Mouse (Mus musculus) forebrain, embryonic 11.5 days (tissue): ENCODE results near the gene Acod1. TPM values are rescaled to one million over a fixed set of nuclear protein-coding genes. Genes with fewer than 3 reads are reported as not detected.

Experiments used
- ATAC-seq: fragments of 200-750 bp; cut with Nextera tagmentation; replicated peaks from 2 replicates; pipeline ENCODE4 v1.8.0; 2017; ENCODE audit warnings: moderate TSS enrichment; ENCODE audit not compliant: low FRiP score
- DNase-seq: peaks from one replicate; pipeline ENCODE4 v3.0.0-alpha.2; 2017; ENCODE audit warnings: low spot score
- H3K27ac ChIP-seq: fragments of 300-500 bp; sonication (generic); 2 replicates; pipeline ENCODE4 v1.5.1; 2014; ENCODE audit warnings: low read depth, low read length
- H3K27me3 ChIP-seq: fragments of 300-500 bp; sonication (generic); 2 replicates; pipeline ENCODE4 v1.6.1; 2014; ENCODE audit warnings: mild to moderate bottlenecking, low read length, mixed read lengths; ENCODE audit not compliant: control insufficient read depth, insufficient read depth
- H3K36me3 ChIP-seq: fragments of 300-500 bp; sonication (generic); 2 replicates; pipeline ENCODE4 v1.6.1; 2014; ENCODE audit warnings: mild to moderate bottlenecking, low read length, moderate library complexity, mixed read lengths; ENCODE audit not compliant: control insufficient read depth, insufficient read depth
- H3K4me1 ChIP-seq: fragments of 300-500 bp; sonication (generic); replicated peaks from 2 replicates; pipeline ENCODE4 v1.6.1; 2014; ENCODE audit warnings: low read length, mixed read lengths; ENCODE audit not compliant: control insufficient read depth, insufficient read depth
- H3K4me2 ChIP-seq: fragments of 300-500 bp; sonication (generic); 2 replicates; pipeline ENCODE4 v1.6.1; 2014; ENCODE audit warnings: low read depth, mild to moderate bottlenecking, low read length, moderate library complexity, mixed read lengths; ENCODE audit not compliant: severe bottlenecking
- H3K4me3 ChIP-seq: fragments of 300-500 bp; sonication (generic); 2 replicates; pipeline ENCODE4 v1.5.1; 2014; ENCODE audit warnings: low read depth, low read length
- H3K9ac ChIP-seq: fragments of 300-500 bp; sonication (generic); 2 replicates; pipeline ENCODE4 v1.6.1; 2014; ENCODE audit warnings: low read length
- H3K9me3 ChIP-seq: fragments of 300-500 bp; sonication (generic); 2 replicates; pipeline ENCODE4 v1.6.1; 2016; ENCODE audit warnings: low read length, mixed read lengths; ENCODE audit not compliant: control insufficient read depth
- WGBS: fragments of 180-500 bp; shearing (Covaris S2); extraction: QIAGEN DNeasy Blood & Tissue Kit; methylation state at CpG from one replicate; pipeline ENCODE4 v1.1.7; 2014; 5-methylcytosine and 5-hydroxymethylcytosine counted together
- polyA plus RNA-seq: library from polyadenylated mRNA; unstranded; fragments of >200 nt; fragmentation: Nextera tagmentation; extraction: Ambion mirVana; gene quantifications from 2 replicates; pipeline ENCODE4 v1.2.1, GENCODE M21; 2014

The Acod1 gene
- polyA plus RNA-seq, 1 experiment from 2014 or later = not detected

DNA sequence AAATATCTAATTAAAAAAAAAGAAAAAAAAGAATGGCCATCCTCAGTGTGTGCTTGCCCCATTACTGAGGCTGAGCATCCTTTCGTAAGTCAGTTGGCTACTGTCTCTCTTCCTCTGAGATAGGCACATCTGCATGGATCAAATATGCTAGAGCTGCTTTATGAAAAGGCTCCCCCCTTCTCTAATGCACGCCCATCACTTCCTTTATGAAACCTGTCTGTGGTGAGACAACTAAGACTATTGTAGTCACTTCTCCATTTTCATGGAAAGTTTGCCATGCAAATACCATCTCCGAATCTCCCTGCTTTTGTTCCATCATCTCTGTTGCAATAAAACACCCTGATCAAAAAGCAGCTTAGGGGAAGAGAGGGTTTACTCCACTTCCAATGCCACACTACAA is 9.8 kb upstream of the Acod1 start:
- 86% methylated on average over 3 of the region's 3 CpGs for WGBS
- Histone ChIP-seq H3K4me2 (no peak overlapping the region), H3K27ac (no peak overlapping the region), H3K36me3 (no peaks in the 10 kb centered on the region), H3K4me1 (no peaks in the 10 kb centered on the region), H3K9me3 (no peaks in the 10 kb centered on the region), H3K27me3 (no peaks in the 10 kb centered on the region), H3K4me3 (no peak overlapping the region), H3K9ac (no peak overlapping the region)
- ATAC-seq = no peak
- DNase-seq = no peak

DNA sequence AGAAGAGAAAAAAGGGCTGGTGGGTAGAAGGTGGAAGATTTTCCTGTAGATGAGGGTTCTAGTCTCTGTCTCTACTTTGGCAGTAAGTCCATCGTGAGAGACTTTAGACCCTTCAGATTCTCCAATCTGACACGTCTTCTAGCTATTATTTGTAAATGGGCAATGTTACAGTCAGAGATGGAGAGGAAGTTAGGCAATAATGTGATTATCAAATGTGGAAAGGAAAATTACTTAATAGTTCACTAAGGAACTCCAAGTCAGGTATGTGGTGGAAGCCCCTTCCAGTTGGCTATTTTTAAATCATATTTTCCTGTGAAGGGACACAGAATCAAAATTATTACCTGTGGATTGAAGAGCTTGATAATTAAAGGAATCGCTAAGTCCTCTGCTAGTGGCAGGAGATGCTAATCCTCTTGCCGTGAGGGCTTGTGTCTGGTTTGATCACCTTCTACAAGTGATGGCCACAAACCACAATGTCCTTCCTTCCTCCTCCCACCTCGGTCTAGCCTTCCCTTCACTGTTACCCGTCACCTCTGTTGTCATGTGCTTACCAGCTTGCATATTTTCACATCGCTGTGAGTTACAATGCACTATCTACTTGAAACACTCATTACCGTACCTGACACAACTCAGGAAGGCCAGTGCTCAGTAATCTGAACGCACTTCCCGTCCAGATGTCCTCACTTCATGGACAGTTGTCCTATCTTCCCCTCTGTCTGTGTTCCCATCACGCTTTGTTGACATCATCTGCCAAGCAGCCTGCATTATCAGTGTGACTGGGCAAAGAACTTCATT is 1.7 kb downstream of the Acod1 start:
- H3K27ac ChIP-seq = no peak overlapping the region
- no peak overlapping the region for H3K9ac ChIP-seq
- H3K4me1 ChIP-seq = no peaks in the 10 kb centered on the region
- ATAC-seq (no peak), DNase-seq (no peak)
- WGBS = 88% methylated on average over 11 of the region's 11 CpGs
- H3K4me2 ChIP-seq = no peak overlapping the region
- H3K36me3 ChIP-seq = no peaks in the 10 kb centered on the region
- no peaks in the 10 kb centered on the region for H3K9me3 ChIP-seq
- H3K4me3 ChIP-seq = no peak overlapping the region
- H3K27me3 ChIP-seq = no peaks in the 10 kb centered on the region

DNA sequence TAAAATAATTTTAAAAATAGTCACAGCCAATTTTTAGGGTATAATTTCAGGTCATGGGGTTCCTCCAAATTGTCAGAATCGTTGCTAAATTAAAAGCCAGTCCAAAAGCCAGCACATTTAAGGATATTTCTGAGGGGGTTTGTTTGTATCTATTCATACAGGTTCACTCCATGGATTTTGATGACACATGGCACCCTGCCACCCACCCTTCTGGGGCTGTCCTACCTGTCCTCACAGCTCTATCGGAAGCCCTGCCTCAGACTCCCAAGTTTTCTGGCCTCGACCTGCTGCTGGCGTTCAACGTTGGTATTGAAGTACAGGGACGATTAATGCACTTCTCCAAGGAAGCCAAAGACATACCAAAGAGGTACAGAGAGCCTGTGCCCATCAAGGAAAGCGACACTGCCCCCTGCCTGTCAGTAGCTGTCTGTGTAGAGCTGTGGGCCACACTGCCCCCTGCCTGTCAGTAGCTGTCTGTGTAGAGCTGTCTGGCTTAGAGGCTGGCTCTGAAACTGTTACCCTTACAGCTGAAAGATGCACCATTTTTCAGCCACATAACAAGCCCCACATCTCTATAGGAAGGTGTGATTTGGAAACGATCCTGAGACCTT is 4.5 kb downstream of the Acod1 start:
- Histone ChIP-seq H3K36me3 (no peaks in the 10 kb centered on the region), H3K9ac (no peak overlapping the region), H3K4me2 (no peak overlapping the region), H3K27ac (no peak overlapping the region), H3K9me3 (no peaks in the 10 kb centered on the region), H3K4me3 (no peak overlapping the region), H3K27me3 (no peaks in the 10 kb centered on the region), H3K4me1 (no peaks in the 10 kb centered on the region)
- peak; percentile 83 for DNase-seq
- 38% methylated on average over 8 of the region's 8 CpGs for WGBS
- peak; percentile 93 for ATAC-seq

DNA sequence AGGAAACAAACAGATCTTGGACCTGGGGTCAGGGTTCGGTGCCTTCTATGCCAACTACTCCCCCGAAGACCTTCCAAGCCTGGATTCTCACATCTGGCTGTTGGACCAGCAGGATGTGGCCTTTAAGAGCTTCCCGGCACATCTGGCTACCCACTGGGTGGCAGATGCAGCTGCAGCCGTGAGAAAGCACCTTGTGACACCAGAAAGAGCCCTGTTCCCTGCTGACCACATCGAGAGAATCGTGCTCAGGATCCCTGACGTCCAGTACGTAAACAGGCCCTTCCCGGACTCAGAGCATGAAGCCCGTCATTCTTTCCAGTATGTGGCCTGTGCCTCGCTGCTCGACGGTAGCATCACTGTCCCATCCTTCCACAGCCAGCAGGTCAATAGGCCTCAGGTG is 8.0 kb downstream of the Acod1 start:
- no peak for DNase-seq
- 90% methylated on average over 13 of the region's 13 CpGs for WGBS
- H3K27me3 ChIP-seq = no peaks in the 10 kb centered on the region
- no peaks in the 10 kb centered on the region for H3K9me3 ChIP-seq
- ATAC-seq = no peak
- H3K4me1 ChIP-seq = no peaks in the 10 kb centered on the region
- no peak overlapping the region for H3K4me2 ChIP-seq
- H3K27ac ChIP-seq = no peak overlapping the region
- no peak overlapping the region for H3K4me3 ChIP-seq
- no peaks in the 10 kb centered on the region for H3K36me3 ChIP-seq
- no peak overlapping the region for H3K9ac ChIP-seq

DNA sequence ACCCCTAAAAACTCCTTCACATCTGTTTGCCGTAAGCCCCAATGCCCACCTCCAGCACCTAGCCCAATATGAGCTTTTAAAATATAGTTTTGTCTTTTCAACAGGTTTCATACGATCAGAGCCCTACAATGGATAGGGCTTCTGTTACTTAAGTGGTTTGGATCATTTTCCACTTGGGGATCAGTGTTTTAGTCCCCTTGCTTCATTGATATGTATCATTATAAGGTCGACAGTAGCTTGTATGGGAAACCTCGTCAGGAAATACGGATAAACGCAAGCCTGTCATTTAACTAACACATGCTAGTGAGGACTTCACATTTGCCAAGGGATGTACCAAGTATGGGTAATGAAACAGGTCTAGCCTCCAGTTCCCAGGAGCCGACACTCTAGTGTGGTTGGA is 9.8 kb downstream of the Acod1 start:
- ATAC-seq (no peak), DNase-seq (no peak)
- Histone ChIP-seq H3K9me3 (no peaks in the 10 kb centered on the region), H3K4me2 (no peak overlapping the region), H3K27ac (no peak overlapping the region), H3K27me3 (no peaks in the 10 kb centered on the region), H3K4me1 (no peaks in the 10 kb centered on the region), H3K9ac (no peak overlapping the region), H3K36me3 (no peaks in the 10 kb centered on the region), H3K4me3 (no peak overlapping the region)
- 93% methylated on average over 7 of the region's 7 CpGs for WGBS

DNA sequence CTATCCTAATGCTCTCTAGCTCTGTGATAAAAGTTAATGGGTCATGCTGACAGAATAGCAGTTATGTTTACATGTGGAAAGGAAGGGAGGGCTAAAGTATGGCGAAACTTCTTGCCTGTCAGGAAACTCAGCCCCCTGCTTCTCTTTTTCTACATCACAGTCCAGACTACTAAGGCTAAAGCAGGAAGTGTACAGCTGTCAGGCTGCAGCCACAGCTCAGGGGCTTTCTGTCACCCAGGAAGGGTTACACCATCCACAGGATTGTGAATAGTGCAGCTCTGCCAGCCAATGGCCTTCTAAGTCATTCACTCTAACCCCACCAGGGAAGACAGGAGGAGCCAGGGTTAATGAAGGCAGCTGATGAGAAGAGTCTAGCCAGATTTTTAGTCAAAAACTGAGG is 12.2 kb downstream of the Acod1 start:
- H3K4me2 ChIP-seq = no peak overlapping the region
- ATAC-seq = no peak
- H3K27me3 ChIP-seq = no peaks in the 10 kb centered on the region
- no peaks in the 10 kb centered on the region for H3K36me3 ChIP-seq
- H3K27ac ChIP-seq = no peak overlapping the region
- 74% methylated on average over 1 of the region's 1 CpGs for WGBS
- H3K9me3 ChIP-seq = no peaks in the 10 kb centered on the region
- H3K4me1 ChIP-seq = no peaks in the 10 kb centered on the region
- no peak for DNase-seq
- no peak overlapping the region for H3K4me3 ChIP-seq
- H3K9ac ChIP-seq = no peak overlapping the region

DNA sequence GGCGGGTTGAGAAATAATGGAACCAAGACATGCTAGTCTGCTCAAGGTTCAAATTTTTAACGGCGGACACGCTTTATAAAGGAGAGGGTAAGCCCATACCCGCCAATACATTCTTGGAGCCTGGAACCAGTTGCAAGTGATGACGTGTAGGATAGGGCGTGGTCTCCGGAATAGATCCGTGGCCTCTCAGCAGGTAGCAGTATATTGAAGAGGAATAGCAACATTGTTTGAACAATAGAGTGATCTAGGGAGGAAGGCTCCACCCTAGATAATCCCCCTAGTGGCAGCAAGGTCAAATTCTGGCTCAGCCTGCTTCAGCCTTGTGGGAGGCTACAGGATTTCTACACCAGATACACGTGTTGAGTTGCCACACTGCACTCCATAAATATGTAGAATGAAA is 12.7 kb downstream of the Acod1 start:
- no peak overlapping the region for H3K27ac ChIP-seq
- no peak overlapping the region for H3K4me2 ChIP-seq
- no peak overlapping the region for H3K4me3 ChIP-seq
- DNase-seq (no peak), ATAC-seq (no peak)
- 85% methylated on average over 10 of the region's 10 CpGs for WGBS
- H3K27me3 ChIP-seq = no peaks in the 10 kb centered on the region
- no peaks in the 10 kb centered on the region for H3K9me3 ChIP-seq
- no peaks in the 10 kb centered on the region for H3K36me3 ChIP-seq
- H3K4me1 ChIP-seq = no peaks in the 10 kb centered on the region
- no peak overlapping the region for H3K9ac ChIP-seq

DNA sequence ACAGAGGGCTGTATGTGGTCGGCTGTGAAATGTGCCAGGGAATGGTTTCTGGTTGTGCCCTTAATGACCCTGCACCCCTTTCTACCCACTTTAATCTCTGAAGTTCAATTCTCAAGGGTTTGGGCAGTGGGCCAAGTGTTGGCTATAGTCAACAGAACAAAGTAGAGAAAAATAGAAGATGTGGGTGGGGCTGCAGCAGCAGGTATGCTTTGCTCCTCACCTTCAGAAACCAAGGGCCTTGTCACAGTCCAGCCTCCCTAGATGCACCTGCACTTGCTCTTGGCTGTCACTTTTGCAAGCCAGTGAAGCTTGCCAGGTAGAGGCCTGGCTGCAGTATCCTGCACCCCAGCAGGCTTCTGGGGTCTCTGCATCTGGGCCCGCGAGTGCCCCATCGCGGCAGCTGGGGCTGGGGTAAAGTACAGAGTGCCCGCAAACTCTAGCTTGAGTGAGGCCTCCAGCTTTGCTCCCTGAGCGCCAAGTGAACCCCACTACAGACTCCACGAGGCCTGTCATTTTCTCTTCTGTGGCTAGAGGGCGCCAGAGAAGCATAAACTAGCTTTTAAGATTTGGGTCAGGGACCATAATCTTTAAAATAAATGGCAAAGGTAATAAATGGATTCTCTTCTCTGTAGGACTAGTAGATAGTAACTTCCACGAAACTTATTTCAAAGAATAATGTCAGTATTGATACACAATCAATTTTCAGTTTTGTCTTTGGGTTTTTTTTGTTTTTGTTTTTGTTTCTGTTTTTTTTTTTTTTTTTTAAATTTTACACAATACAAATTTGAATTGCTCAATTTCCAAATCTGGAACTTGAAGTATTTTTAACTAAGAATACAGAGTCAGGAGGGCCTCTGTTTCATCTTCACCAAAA is 18.8 kb downstream of the Acod1 start:
- peak; percentile 76 for DNase-seq
- H3K9ac ChIP-seq = no peak overlapping the region
- H3K27me3 ChIP-seq = no peaks in the 10 kb centered on the region
- H3K4me2 ChIP-seq = no peak overlapping the region
- H3K36me3 ChIP-seq = no peaks in the 10 kb centered on the region
- H3K4me1 ChIP-seq = no peaks in the 10 kb centered on the region
- H3K9me3 ChIP-seq = no peaks in the 10 kb centered on the region
- no peak overlapping the region for H3K27ac ChIP-seq
- ATAC-seq = no peak
- WGBS = 16% methylated on average over 10 of the region's 10 CpGs
- no peak overlapping the region for H3K4me3 ChIP-seq
